Mouse (Mus musculus) CD4-positive, CD25-positive, alpha-beta regulatory T cell, adult 2 months (primary cell): Measurements from ENCODE around the gene Ebf1.

Experiments used
- DNase-seq: peaks from one replicate; pipeline ENCODE4 v3.0.0-alpha.2; 2012; ENCODE audit warnings: low read depth, low spot score

Gene Ebf1

DNA sequence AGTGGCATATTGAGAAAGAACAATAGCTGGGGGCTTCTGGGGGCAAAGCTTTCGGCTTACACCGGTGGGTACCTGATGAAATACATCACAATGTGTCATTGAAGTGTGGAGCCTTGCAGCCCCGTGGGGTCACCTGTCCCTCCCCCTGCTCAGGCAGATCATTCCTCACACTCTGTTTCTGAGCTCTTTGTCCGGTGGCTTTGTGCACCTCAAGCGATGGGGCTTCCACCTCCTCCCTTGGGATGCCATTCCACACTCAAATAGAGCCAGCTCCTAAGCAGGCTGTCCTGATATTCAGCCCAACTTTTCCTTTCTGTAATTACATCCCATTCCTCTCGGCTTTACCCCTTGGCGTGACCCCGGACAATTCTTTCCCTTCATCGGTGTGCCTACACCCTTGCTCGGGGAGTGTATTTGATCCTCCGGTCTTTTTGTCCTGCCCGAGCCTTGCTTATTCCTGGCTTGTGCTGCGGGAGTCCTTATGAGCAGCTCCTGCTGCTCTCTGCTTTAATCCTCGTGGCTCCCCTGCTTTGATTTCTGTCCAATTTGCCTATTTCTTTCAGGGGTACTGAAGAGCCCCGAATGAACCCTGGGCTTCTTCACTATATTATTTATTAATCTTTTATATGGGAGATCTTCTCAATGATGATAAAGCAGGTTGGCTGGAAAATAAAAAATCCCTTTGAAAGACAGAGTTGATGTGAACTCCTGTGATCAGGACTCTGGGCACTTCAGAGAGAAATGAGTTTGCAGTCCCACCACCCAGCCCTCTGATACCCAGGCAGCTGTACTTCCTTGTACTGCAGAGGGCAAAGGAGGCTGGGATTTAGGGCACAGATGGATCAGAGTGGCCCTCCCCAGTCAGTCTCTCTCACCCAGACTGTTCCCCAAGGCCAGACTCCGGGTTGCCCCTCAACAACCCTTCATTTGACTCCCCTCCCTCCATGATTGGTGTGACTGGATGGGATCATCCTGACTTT is 160.5 kb downstream of the Ebf1 start:
- DNase-seq: no peak

- no peak for DNase-seq
These were observed 161.9 kb downstream of the Ebf1 start for GRCm38 (mm10) chr11:44779030-44779429.

- no peak for DNase-seq
These were observed 167.3 kb downstream of the Ebf1 start for GRCm38 (mm10) chr11:44784255-44785029.

DNA sequence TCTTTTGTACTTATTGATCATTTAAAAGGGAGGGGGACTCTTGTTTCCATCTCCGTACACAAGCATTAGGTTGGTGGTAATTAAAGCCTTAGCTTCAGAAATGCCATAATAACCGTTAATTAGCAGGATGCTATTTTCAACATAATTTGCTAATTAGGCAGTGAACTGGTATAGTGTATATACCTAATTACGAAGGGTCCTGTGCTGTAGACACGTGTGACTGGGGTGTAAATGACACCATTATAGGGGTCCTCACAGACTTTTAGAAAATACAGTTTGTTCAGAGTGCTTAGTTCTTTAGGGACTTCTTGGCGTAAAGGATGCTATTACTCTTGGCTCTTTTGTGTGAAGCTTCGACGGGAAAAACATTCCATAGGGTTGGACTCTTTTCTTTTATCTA is 167.9 kb downstream of the Ebf1 start:
- no peak for DNase-seq

- DNase-seq: no peak
These were observed 168.4 kb downstream of the Ebf1 start for GRCm38 (mm10) chr11:44785479-44785878.

DNA sequence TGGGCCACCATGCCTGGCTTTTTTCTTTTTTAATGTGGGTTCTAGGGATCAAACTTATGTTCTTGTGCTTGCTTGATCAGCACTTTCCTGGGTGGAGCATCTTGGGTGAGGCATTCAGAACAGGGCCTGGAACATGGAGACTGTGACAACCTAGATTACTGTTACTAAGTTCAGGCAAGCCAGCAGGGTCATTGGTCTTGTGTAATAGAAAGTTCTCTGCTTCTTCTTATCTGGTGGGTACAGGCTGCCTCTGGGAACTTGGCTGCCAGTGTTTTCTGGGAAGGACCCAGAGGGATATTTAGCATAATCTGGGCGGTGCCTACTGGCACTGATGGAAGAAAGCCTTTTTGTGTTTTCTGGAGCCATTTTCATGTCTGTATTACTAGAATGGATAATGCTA is 170.9 kb downstream of the Ebf1 start:
- DNase-seq: no peak

GRCm38 (mm10) chr11:44792816-44793215 is 175.7 kb downstream of the Ebf1 start:
- no peak for DNase-seq

DNA sequence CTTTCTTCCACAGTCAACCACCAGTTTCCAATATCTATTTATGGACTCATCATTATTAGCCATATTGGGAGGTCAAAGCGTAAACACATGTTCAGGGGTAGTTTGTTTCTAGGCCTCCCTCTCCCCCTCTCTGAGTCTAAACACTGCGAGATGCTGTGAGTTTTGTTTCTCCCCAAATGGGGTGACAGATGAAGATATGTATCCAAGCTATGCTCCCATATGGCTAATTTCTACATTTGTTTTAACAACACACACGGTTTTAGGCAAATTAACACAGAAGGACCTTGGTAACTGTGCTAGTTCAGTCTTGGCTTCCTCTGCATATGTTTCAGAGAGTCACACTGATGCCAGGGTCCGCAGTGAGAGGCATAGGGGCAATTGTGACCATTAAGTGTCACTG is 177.8 kb downstream of the Ebf1 start:
- no peak for DNase-seq

DNA sequence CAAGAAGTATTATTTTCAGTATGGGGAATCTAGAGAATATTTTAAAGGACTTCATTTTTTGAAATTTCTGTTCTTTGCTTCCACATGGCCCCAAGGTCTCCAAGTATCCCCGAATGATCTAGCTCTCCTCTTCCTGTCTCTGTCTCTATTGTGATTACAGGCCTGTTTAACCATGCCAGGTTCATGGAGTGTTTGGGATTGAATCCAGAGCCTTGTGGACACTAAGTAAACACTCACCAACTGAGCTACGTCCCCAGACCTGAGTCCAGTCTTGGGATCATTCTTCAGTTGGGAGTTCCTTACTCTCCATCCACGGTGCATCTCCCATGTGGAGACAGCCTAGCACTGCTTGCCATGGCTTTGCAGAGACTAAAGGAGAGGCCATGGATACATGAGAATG is 178.7 kb downstream of the Ebf1 start:
- DNase-seq: no peak

- no peak for DNase-seq
These were observed 181.2 kb downstream of the Ebf1 start for GRCm38 (mm10) chr11:44798270-44798669.

DNA sequence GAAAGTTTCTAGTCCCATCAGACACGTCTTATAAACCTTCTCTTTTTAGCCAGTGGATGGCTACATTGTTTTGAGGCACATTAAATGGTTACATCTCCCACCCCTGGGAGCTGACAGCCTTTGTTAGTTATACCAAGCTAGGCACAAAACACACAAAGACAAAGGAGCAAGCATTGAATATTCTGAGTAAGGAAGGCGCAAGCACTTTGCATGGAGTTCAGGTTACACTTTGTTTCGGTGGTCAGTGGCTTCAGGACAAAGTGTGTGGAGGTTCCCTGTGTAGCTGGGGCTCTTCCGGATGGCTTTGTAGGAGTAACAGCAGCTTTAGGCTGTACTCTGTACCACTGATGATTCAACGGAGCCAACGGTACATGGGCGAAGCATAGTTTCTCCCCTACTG is 186.9 kb downstream of the Ebf1 start:
- DNase-seq: no peak

DNA sequence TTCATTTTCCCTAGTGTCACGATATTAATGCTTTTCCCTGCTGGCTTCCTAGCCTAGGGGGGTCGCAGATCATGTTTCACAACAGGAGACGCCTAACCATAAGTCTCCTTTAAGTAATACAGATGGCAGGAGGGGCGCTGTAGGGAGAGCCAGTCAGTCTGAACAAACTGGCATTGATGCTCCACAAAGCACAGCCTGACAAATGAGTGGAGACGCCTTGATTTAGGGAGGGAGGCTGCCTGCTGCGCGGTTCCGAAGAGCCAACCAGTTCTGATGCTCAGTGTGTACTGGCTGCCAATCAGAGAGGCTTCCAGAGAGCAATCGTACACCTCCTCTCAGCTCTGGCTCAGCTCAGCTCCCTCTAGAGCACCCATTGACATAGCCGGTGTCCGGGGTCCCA is 189.5 kb downstream of the Ebf1 start:
- no peak for DNase-seq

DNA sequence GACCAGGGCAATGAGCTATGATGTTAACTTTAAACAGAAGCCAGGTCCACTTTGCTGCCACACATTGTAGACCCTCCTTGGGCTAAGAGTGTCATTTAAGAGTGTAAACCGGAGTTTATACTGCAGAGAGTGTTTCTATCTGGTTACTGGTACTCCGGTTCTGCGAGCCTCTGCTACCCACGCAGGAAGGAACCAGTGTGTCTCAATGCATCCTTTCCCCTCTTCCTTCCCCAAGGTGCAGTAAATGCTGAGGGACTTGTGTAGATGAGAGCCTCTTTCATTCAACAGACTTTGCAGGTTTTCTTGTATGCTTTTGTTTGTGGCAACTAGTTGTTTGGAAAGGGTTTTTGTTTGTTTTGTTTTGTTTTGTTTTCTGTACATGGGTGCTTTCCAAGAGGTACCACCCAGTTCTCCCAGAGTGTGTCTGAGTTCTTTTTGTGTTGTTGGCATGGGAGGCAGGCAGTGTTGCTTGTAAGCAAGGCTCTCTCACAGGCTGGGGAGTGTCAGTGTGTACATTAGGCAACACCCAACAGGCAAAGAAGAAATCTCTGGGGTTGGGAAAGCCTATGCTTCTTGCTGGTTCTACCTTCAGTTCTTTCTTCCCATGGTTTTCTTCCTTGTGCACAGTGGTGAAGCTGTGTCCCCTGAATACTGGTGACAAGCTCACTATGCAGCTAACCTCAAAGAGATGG is 191.9 kb downstream of the Ebf1 start:
- no peak for DNase-seq

DNA sequence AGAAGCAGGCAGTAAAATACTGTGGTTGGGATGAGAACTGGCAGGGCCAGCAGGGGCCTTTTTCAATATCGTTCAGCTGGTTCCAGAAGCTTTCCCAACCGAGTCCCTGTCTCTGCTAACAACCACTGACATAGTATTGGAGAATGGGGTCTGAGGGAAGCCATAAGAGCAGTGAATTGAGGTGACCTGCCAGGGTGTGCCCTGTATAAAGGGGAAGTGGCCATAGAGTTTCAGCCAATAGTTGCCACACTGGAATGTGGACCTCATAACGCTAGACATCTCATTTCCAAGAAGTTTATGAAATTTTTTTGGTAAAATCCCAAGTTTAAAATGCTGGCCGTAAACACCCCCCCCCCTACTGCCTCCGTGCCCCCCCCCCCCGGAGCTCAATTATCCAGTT is 193.9 kb downstream of the Ebf1 start:
- no peak for DNase-seq

DNA sequence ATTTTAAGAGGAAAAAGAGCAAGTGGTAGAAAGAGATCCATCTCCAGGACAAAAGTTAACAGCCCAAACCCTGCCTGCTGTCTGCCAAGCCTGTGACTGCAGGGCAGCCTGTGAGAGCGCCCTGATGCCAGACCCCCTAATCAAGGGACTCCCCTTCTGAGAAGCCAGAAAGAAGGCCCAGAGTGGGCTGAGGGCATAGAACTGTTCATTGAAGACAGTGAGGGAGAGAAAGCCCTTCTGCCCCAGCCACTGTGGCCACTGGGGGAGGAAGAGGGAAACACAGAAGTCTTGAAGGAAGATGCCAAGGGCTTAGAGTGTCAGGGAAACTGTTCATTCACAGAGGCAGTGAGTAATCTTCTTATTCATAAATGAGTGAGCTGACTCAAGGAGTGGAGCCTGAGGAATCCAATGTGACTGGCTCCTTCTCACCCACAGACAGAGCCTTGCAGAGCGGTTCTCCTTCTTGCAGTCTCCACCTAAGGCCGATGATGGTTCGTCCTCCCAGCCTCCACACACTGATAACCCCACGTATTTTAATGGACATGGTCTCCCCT is 195.2 kb downstream of the Ebf1 start:
- no peak for DNase-seq

GRCm38 (mm10) chr11:44813534-44813933 is 196.4 kb downstream of the Ebf1 start:
- DNase-seq: no peak

DNA sequence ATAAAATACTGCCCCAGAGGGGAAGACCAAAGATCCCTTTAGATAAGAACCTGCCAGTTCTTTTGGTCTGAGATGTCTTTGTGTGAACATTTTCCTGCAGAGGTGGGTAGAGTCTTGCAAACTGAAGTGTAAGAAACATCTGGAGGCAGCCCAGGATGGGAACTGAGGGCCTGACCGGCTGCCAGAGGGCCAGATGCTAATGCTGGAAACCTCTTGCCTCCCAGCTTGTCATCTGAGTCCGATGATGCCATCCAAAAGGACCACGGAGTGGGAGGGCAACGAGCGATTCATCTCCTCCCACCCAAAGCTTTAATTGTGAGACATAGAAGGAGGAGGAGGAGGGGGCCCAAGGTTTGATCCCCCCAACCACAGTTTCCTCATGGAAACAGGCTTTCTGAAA is 197.7 kb downstream of the Ebf1 start:
- no peak for DNase-seq

GRCm38 (mm10) chr11:44815991-44816390 is 198.9 kb downstream of the Ebf1 start:
- no peak for DNase-seq

DNA sequence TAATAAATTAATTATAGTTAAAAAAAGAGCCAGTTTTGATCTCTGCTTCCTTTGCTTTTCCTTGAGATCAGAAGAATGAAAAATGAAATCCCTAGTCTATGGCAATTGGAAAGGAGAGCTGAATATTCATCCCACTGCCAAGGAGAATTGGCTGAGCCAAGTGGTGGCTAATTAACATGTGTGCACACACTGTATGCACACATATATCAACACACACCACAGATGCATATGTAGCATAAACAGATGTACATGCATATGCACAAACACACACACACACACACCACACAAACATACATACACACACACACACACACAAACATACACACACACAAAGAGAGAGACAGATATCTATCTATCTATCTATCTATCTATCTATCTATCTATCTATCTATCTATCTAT is 205.2 kb downstream of the Ebf1 start:
- no peak for DNase-seq

GRCm38 (mm10) chr11:44832227-44832939 is 215.3 kb downstream of the Ebf1 start:
- DNase-seq: no peak

- DNase-seq: no peak
These were observed 215.8 kb downstream of the Ebf1 start for GRCm38 (mm10) chr11:44832940-44833254.
